Comparison of ENCODE assay signal across 8 mouse cellular contexts in genomic region chr2:166730567-166730915, GRCm38 (mm10). TPM values are rescaled to one million over a fixed set of nuclear protein-coding genes. Genes with fewer than 3 reads are reported as not detected.
A peak's percentile ranks its signal among the peaks of the same experiment; 100 is the strongest.
DNase-seq lines count a peak whose midpoint lies in the region; ATAC-seq and TF ChIP-seq lines count a peak whose summit lies in the region.

No protein-coding gene starts in this region.

- H3K36me3 ChIP-seq in lung, postnatal 0 days (ENCODE audit: insufficient read depth, low read length): no peaks in the 10 kb centered on the region
- no peaks in the 10 kb centered on the region for H3K36me3 ChIP-seq in hindbrain, embryonic 10.5 days
- no peaks in the 10 kb centered on the region for H3K36me3 ChIP-seq in midbrain, embryonic 10.5 days
- H3K36me3 ChIP-seq in stomach, embryonic 16.5 days (ENCODE audit: control insufficient read depth, insufficient read depth, low read length): no peaks in the 10 kb centered on the region

- no peak overlapping the region for H3K9ac ChIP-seq in lung, postnatal 0 days (replicated peaks; ENCODE audit: low read depth)
- peak overlapping the region; percentile 12; the same call in 1 of the 2 replicates for H3K9ac ChIP-seq in stomach, embryonic 16.5 days (ENCODE audit: low read length)

- TF ChIP-seq CTCF in lung, postnatal 0 days (IDR thresholded peaks at IDR 0.05): no peak

- DNase-seq in lung, postnatal 0 days (ENCODE audit: low spot score): no peak
- no peak for DNase-seq in lung, postnatal 25 days (ENCODE audit: low spot score)
- no peak for DNase-seq in hindbrain, embryonic 10.5 days (ENCODE audit: low spot score)
- no peak for DNase-seq in midbrain, embryonic 10.5 days (ENCODE audit: low spot score)
- DNase-seq in ovary, postnatal 14 days (ENCODE audit: low spot score): no peak
- no peak for DNase-seq in ovary, postnatal 36 days (ENCODE audit: low spot score)
- DNase-seq in layer of hippocampus, adult 9-10 months (ENCODE audit: low spot score): no peak

- no peak overlapping the region for H3K4me2 ChIP-seq in lung, postnatal 0 days (replicated peaks; ENCODE audit: low read depth, low read length)
- no peak overlapping the region for H3K4me2 ChIP-seq in stomach, embryonic 16.5 days (ENCODE audit: low read depth, low read length)

- no peaks in the 10 kb centered on the region for H3K27me3 ChIP-seq in lung, postnatal 0 days (replicated peaks; ENCODE audit: insufficient read depth, low read length)
- H3K27me3 ChIP-seq in hindbrain, embryonic 10.5 days (ENCODE audit: insufficient read depth, poor library complexity, severe bottlenecking): no peaks in the 10 kb centered on the region
- no peaks in the 10 kb centered on the region for H3K27me3 ChIP-seq in midbrain, embryonic 10.5 days (ENCODE audit: low read depth, poor library complexity, severe bottlenecking)
- no peaks in the 10 kb centered on the region for H3K27me3 ChIP-seq in stomach, embryonic 16.5 days (ENCODE audit: control insufficient read depth, insufficient read depth, low read length)

- WGBS in lung, postnatal 0 days: 61% methylated on average over 6 of the region's 6 CpGs
- 57% methylated on average over 6 of the region's 6 CpGs for WGBS in hindbrain, embryonic 10.5 days
- 63% methylated on average over 6 of the region's 6 CpGs for WGBS in midbrain, embryonic 10.5 days
- 59% methylated on average over 6 of the region's 6 CpGs for WGBS in stomach, embryonic 16.5 days

- TF ChIP-seq EP300 in lung, postnatal 0 days (IDR thresholded peaks at IDR 0.05): no peak

- no peaks in the 10 kb centered on the region for H3K4me1 ChIP-seq in lung, postnatal 0 days (ENCODE audit: insufficient read depth, low read depth, low read length)
- H3K4me1 ChIP-seq in hindbrain, embryonic 10.5 days (replicated peaks): peaks cover 49% of the 10 kb centered on the region
- peaks cover 40% of the 10 kb centered on the region for H3K4me1 ChIP-seq in midbrain, embryonic 10.5 days
- H3K4me1 ChIP-seq in stomach, embryonic 16.5 days (ENCODE audit: control insufficient read depth, insufficient read depth, low read length): peaks cover 9% of the 10 kb centered on the region; the same call in 1 of the 2 replicates

- no peak overlapping the region for H3K27ac ChIP-seq in lung, postnatal 0 days (ENCODE audit: low read length)
- H3K27ac ChIP-seq in hindbrain, embryonic 10.5 days: peak overlapping the region; percentile 88
- peak overlapping the region; percentile 86 for H3K27ac ChIP-seq in midbrain, embryonic 10.5 days (replicated peaks)
- peak overlapping the region; percentile 85 for H3K27ac ChIP-seq in stomach, embryonic 16.5 days (ENCODE audit: low read length)

- no peaks in the 10 kb centered on the region for H3K9me3 ChIP-seq in lung, postnatal 0 days (ENCODE audit: low read length)
- no peaks in the 10 kb centered on the region for H3K9me3 ChIP-seq in hindbrain, embryonic 10.5 days
- H3K9me3 ChIP-seq in midbrain, embryonic 10.5 days (replicated peaks): no peaks in the 10 kb centered on the region
- H3K9me3 ChIP-seq in stomach, embryonic 16.5 days (replicated peaks; ENCODE audit: control insufficient read depth, low read length): no peaks in the 10 kb centered on the region

- H3K4me3 ChIP-seq in lung, postnatal 0 days (ENCODE audit: low read depth, low read length): no peak overlapping the region
- H3K4me3 ChIP-seq in hindbrain, embryonic 10.5 days: peak overlapping the region; percentile 22
- H3K4me3 ChIP-seq in midbrain, embryonic 10.5 days: no peak overlapping the region
- H3K4me3 ChIP-seq in stomach, embryonic 16.5 days (replicated peaks; ENCODE audit: low read length): no peak overlapping the region

- peak; percentile 17; the same call in 1 of the 2 replicates for ATAC-seq in lung, postnatal 0 days
- ATAC-seq in stomach, embryonic 16.5 days (ENCODE audit: insufficient read depth, low FRiP score): no peak

RNA-seq across cellular contexts. Expression of gene Prex1, which starts 16.9 kb away (rescaled TPM):
- 6.9 and 7.5 TPM in 2 replicates for polyA plus RNA-seq in lung, postnatal 0 days (2015; fragmentation: Nextera tagmentation; extraction: Ambion mirVana)
- polyA plus RNA-seq in hindbrain, embryonic 10.5 days (2016; fragmentation: Nextera tagmentation; extraction: Ambion mirVana): 36.8 and 44.1 TPM in 2 replicates
- polyA plus RNA-seq in midbrain, embryonic 10.5 days (2016; fragmentation: Nextera tagmentation; extraction: Ambion mirVana): 32.3 and 33.7 TPM in 2 replicates
- polyA plus RNA-seq in stomach, embryonic 16.5 days (2015; fragmentation: Nextera tagmentation; extraction: Ambion mirVana): 10.8 and 11.0 TPM in 2 replicates
